Mouse (Mus musculus): ENCODE measurements around the gene Brix1. TPM values are rescaled to one million over a fixed set of nuclear protein-coding genes. Genes with fewer than 3 reads are reported as not detected.
"Not testable (repeated sequence)": the region's sequence is repeated elsewhere in the genome, so short reads cannot be mapped to it uniquely, and the experiment has no call there.

Brix1 gene
- polyA plus RNA-seq (2015; fragmentation: Nextera tagmentation; extraction: Ambion mirVana), result 57.9 and 60.7 TPM in 2 replicates

DNA sequence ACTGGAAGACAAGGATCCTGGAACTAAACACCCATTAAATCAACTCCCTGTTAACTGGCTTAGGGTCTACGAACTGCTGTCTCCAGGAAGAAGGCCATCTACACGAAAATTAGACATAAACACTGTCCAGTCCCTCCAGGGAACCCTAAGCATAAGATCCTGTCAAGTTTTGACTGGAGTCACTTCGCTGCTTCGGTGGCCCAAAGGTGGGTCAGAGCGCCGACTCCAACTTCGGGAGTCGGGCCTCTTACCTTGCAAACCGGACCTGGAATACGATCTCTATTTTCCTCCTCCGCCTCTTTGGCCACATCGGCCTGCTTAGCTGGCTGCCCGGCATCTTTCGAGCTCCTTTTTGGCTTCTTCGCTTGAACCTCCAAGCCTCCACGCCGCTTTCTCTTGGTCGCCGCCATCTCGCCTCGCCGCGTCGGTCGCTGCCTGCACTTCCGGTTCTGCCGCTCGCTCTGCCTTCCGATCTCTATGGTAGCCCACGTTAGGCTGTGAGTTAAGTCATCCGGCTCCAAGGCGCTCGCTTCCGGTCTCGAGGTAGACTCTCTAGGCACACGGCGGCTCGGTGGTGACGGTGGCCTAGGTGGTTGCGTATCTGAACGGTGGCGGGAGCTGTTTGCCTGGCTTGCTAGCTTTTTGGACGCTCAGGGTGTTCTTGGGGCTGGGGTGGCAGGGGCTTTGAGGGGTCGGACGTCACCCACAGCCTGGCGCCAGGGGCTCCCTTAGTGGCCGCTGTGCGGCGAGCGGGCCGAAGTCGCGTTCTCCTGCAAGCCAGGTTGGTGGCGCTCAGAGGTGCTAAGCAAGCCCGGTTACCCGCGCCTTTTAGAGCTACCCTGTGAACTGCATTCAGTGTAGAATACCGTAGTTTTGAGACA lies at the start of gene Brix1, which contains the start of gene Rad1:
Gene Brix1 (minus strand): TSS at position 464 of the 881 bp plus-strand sequence.
Gene Rad1 (plus strand): TSS at position 535 of the 881 bp plus-strand sequence.
- DNase-seq (peak; percentile 96), ATAC-seq (peak; percentile 100)
- Histone ChIP-seq H3K4me2 (ENCODE audit: low read depth, low read length) (peak within 1 kb of the TSS; percentile 83), H3K36me3 (replicated peaks; ENCODE audit: insufficient read depth, low read length) (peaks cover 20% of the 10 kb centered on the region), H3K4me1 (ENCODE audit: insufficient read depth) (peaks cover 9% of the 10 kb centered on the region), H3K4me3 (ENCODE audit: low read depth, low read length) (peak within 1 kb of the TSS; percentile 93), H3K27ac (ENCODE audit: low read depth) (peak within 1 kb of the TSS; percentile 62), H3K27me3 (ENCODE audit: insufficient read depth, low read length) (no peaks in the 10 kb centered on the region), H3K9me3 (ENCODE audit: low read length) (no peaks in the 10 kb centered on the region), H3K9ac (replicated peaks) (peak within 1 kb of the TSS; percentile 90)
- under 1% methylated on average over 58 of the region's 58 CpGs for WGBS (ENCODE audit: insufficient replicate concordance)
- TF ChIP-seq CTCF (IDR thresholded peaks at IDR 0.05; ENCODE audit: low read depth), result no peak
- no peak for TF ChIP-seq EP300 (IDR thresholded peaks at IDR 0.05; ENCODE audit: low read depth)

- H3K9ac ChIP-seq (replicated peaks), result no peak overlapping the region
- TF ChIP-seq CTCF (IDR thresholded peaks at IDR 0.05; ENCODE audit: low read depth) (no peak), EP300 (IDR thresholded peaks at IDR 0.05; ENCODE audit: low read depth) (no peak)
- no peaks in the 10 kb centered on the region for H3K9me3 ChIP-seq (ENCODE audit: low read length)
- no peak overlapping the region for H3K4me2 ChIP-seq (ENCODE audit: low read depth, low read length)
- ATAC-seq, result no peak
- no peaks in the 10 kb centered on the region for H3K36me3 ChIP-seq (replicated peaks; ENCODE audit: insufficient read depth, low read length)
- H3K4me1 ChIP-seq (ENCODE audit: insufficient read depth), result no peaks in the 10 kb centered on the region
- no peak for DNase-seq
- H3K4me3 ChIP-seq (ENCODE audit: low read depth, low read length), result no peak overlapping the region
- H3K27me3 ChIP-seq (ENCODE audit: insufficient read depth, low read length), result no peaks in the 10 kb centered on the region
- no peak overlapping the region for H3K27ac ChIP-seq (ENCODE audit: low read depth)
- WGBS (ENCODE audit: insufficient replicate concordance), result 66% methylated on average over 5 of the region's 5 CpGs
Measured at GRCm38 (mm10) chr15:10534591-10534990, 48.8 kb upstream of the Brix1 start.

DNA sequence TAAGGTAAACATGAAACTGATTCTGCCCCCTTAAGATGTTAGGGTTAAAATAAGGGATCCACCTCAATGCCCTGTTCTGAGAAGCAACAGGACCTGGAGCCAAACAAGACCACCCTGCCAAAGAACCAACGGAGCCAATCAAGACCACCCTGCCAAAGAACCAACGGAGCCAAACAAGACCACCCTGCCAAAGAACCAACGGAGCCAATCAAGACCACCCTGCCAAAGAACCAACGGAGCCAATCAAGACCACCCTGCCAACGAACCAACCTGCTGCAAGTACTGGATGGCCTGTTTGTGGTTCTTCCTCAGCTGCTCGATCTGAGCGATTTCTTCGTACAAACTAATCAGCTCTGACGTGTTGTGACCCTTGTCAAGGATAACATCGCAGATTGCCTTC lies 47.6 kb upstream of the Brix1 start:
- not testable (repeated sequence) for H3K9ac ChIP-seq (replicated peaks); DNase-seq; H3K27ac ChIP-seq (ENCODE audit: low read depth); H3K4me2 ChIP-seq (ENCODE audit: low read depth, low read length); H3K27me3 ChIP-seq (ENCODE audit: insufficient read depth, low read length); ATAC-seq; H3K4me1 ChIP-seq (ENCODE audit: insufficient read depth); H3K4me3 ChIP-seq (ENCODE audit: low read depth, low read length); H3K36me3 ChIP-seq (replicated peaks; ENCODE audit: insufficient read depth, low read length); H3K9me3 ChIP-seq (ENCODE audit: low read length)
- WGBS (ENCODE audit: insufficient replicate concordance), result 84% methylated on average over 10 of the region's 10 CpGs

DNA sequence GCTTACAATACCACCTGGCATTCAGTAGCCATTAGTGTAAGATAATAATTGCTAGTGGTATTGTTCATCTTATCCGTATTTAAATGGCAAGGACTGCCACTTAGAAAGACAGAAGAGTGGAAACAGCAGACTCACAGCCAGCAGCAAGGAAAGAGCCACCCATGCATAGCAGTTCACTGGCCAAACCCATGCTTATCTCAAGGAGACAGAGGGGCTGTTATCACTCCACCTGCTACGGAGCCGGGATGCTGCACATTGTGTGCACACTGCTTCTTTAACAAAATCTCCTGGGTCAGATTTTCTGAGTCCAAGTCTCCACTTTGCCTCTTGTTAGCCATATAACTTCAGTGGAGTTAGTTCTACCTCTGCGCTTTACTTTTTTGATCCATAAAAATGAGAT lies 45.6 kb upstream of the Brix1 start:
- H3K4me3 ChIP-seq (ENCODE audit: low read depth, low read length), result no peak overlapping the region
- no peaks in the 10 kb centered on the region for H3K27me3 ChIP-seq (ENCODE audit: insufficient read depth, low read length)
- no peaks in the 10 kb centered on the region for H3K9me3 ChIP-seq (ENCODE audit: low read length)
- 50% methylated on average over 4 of the region's 4 CpGs for WGBS (ENCODE audit: insufficient replicate concordance)
- no peak for TF ChIP-seq EP300 (IDR thresholded peaks at IDR 0.05; ENCODE audit: low read depth)
- TF ChIP-seq CTCF (IDR thresholded peaks at IDR 0.05; ENCODE audit: low read depth), result no peak
- ATAC-seq (no peak), DNase-seq (no peak)
- no peaks in the 10 kb centered on the region for H3K36me3 ChIP-seq (replicated peaks; ENCODE audit: insufficient read depth, low read length)
- no peaks in the 10 kb centered on the region for H3K4me1 ChIP-seq (ENCODE audit: insufficient read depth)
- H3K9ac ChIP-seq (replicated peaks), result no peak overlapping the region
- no peak overlapping the region for H3K27ac ChIP-seq (ENCODE audit: low read depth)
- no peak overlapping the region for H3K4me2 ChIP-seq (ENCODE audit: low read depth, low read length)

- H3K9me3 ChIP-seq (ENCODE audit: low read length), result no peaks in the 10 kb centered on the region
- no peak for ATAC-seq
- no peak overlapping the region for H3K27ac ChIP-seq (ENCODE audit: low read depth)
- no peaks in the 10 kb centered on the region for H3K27me3 ChIP-seq (ENCODE audit: insufficient read depth, low read length)
- 61% methylated on average over 1 of the region's 1 CpGs for WGBS (ENCODE audit: insufficient replicate concordance)
- H3K4me1 ChIP-seq (ENCODE audit: insufficient read depth), result no peaks in the 10 kb centered on the region
- H3K4me3 ChIP-seq (ENCODE audit: low read depth, low read length), result no peak overlapping the region
- no peak for DNase-seq
- TF ChIP-seq EP300 (IDR thresholded peaks at IDR 0.05; ENCODE audit: low read depth) (no peak), CTCF (IDR thresholded peaks at IDR 0.05; ENCODE audit: low read depth) (no peak)
- no peaks in the 10 kb centered on the region for H3K36me3 ChIP-seq (replicated peaks; ENCODE audit: insufficient read depth, low read length)
- no peak overlapping the region for H3K9ac ChIP-seq (replicated peaks)
- no peak overlapping the region for H3K4me2 ChIP-seq (ENCODE audit: low read depth, low read length)
Measured at GRCm38 (mm10) chr15:10525896-10526295, 40.1 kb upstream of the Brix1 start.

DNA sequence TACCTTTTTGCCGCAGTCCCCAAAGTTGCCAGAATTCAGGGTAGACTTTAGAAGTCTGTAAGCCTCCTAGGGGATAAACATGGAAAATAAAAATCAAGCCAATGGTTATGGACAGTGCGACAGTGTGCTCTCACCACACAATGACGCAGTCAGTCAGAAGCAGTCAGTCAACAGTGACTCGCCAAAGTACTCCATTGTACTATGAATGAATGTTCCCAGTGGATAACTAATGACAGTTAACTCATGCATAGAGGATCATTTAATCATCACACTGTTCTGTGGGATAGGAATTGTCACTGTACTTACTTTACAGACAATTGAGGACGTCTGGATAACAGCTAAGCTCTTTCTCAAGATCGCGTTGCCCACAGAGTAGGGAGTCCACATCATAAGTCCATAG lies 29.4 kb upstream of the Brix1 start:
- no peaks in the 10 kb centered on the region for H3K27me3 ChIP-seq (ENCODE audit: insufficient read depth, low read length)
- H3K4me2 ChIP-seq (ENCODE audit: low read depth, low read length), result no peak overlapping the region
- H3K36me3 ChIP-seq (replicated peaks; ENCODE audit: insufficient read depth, low read length), result no peaks in the 10 kb centered on the region
- no peaks in the 10 kb centered on the region for H3K9me3 ChIP-seq (ENCODE audit: low read length)
- H3K27ac ChIP-seq (ENCODE audit: low read depth), result no peak overlapping the region
- no peak overlapping the region for H3K4me3 ChIP-seq (ENCODE audit: low read depth, low read length)
- 78% methylated on average over 7 of the region's 7 CpGs for WGBS (ENCODE audit: insufficient replicate concordance)
- ATAC-seq (no peak), DNase-seq (no peak)
- H3K4me1 ChIP-seq (ENCODE audit: insufficient read depth), result no peaks in the 10 kb centered on the region
- TF ChIP-seq CTCF (IDR thresholded peaks at IDR 0.05; ENCODE audit: low read depth), result no peak
- no peak for TF ChIP-seq EP300 (IDR thresholded peaks at IDR 0.05; ENCODE audit: low read depth)
- H3K9ac ChIP-seq (replicated peaks), result no peak overlapping the region
